Mouse (Mus musculus) thymus, postnatal 10 days (tissue): ENCODE measurements around the gene Phrf1.

Experiments used
- DNase-seq, 2 experiments: peaks; one replicate each; pipeline ENCODE4 v3.0.0; 2021; ENCODE audit warnings: low spot score in 2 of 2

Gene Phrf1

GRCm38 (mm10) chr7:141256159-141256558 is 27.6 kb downstream of the Phrf1 start:
- DNase-seq = no peak

GRCm38 (mm10) chr7:141261480-141261879 is 32.9 kb downstream of the Phrf1 start:
- no peak for DNase-seq

DNA sequence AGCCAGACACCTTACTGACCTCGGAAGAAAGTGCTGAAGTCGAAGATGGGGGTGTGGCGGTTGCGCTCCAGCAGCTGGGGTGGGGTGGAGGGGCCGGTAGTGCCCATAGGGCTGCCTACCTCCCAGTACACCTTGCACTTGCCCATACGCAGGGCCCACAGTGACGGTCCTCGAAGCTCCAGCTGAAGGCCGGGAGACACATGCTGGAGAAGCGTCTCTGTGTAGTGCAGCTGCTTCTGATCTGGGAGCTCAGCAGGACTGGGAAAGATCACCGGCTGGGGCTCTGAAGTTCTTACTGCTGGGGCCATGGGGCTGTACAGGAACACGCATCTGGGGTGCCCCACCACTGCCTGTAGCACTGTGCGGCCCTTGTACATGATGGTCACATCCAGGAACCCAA is 35.1 kb downstream of the Phrf1 start:
- no peak for DNase-seq

- DNase-seq = no peak
Observed at GRCm38 (mm10) chr7:141264041-141264700, 35.6 kb downstream of the Phrf1 start.

DNA sequence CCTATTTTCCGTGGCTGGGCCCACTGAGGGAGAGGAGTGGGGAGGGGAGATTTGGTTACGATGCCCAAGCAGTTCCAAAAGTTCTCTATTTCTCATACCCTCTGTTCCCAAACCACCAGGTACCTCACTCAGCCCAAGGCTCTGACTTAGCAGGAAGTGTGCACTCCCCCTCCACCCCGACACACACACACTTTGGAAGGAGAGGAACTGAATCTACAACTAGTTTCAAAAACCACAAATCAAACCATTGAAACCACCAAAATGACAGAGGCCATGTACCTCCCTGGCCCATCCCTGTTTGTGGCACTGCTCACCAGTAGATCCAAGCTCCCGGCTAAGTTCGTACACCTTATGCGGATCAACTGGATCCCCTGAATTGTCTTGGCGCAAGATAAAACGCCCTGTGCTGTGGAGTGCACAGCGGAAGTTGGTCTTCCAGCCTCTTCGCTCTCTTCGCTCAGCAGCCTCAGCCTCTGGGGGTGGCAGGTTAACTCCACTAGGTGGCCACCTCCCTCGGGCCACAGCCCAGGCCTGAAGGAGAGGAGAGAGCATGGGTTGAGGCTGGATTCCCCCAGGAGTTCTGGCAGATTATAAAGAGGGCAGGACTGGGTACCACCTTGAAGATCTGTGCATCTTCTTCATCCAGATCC is 36.3 kb downstream of the Phrf1 start:
- DNase-seq = peak; percentile 55 to 70

- DNase-seq = no peak
Observed at GRCm38 (mm10) chr7:141265411-141265738, 36.8 kb downstream of the Phrf1 start.

GRCm38 (mm10) chr7:141265739-141266561 is 37.4 kb downstream of the Phrf1 start, which contains the start of gene Irf7:
TSS of gene Irf7 (minus strand) at chr7:141266481.
- DNase-seq = peak; percentile 29 to 60

DNA sequence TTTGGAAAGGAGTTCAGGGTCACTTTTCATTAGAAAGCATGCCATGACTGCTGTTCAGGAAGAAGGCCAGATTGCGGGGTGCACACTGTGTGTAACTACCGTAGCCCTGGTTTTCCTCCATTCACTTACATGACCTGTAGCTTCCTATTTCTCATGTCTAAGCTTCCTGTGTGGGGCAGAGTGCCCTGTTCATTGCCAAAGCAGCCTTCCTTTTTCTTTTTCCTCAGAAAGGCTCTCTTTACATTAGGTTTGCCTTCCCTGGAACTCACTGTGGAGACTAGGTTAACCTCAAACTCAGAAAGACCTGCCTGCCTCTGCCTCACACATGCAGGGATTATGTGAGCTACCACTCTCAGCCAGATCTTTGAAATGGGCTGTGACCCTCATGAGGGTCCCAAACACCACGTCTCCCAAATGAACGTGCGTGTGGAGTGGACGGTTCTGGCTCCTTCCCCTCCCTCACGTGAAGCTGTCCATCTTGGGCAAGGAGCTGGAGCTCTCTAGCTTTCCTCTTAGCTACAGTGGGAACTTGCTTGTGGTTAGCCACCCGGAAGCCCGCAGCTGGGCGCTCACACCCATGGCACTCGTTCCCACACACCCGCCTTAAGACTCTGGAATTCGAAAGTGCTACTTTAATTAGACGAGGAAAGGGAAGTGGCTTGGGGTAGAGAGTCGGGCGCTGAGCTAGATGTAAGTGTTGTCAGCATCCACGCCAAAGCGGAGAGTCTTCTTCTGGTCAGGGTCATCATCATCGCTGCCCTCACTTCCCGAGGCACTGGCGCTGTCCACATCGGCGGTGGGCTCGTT is 40.1 kb downstream of the Phrf1 start:
- no peak for DNase-seq

DNA sequence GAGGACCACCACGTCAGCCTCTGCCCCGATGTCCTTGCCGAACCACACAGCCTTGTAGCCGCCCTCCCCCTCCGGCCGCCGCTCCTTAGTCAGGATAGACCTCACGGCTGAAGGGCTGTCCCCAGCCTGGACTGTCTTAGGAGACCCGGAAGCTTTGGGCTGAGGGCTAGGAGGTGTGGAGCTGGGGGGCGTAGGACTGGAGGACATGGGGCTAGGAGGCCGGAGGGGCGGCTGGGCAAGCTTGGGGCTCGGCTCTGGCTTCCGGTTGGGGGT is 40.6 kb downstream of the Phrf1 start:
- no peak for DNase-seq

DNA sequence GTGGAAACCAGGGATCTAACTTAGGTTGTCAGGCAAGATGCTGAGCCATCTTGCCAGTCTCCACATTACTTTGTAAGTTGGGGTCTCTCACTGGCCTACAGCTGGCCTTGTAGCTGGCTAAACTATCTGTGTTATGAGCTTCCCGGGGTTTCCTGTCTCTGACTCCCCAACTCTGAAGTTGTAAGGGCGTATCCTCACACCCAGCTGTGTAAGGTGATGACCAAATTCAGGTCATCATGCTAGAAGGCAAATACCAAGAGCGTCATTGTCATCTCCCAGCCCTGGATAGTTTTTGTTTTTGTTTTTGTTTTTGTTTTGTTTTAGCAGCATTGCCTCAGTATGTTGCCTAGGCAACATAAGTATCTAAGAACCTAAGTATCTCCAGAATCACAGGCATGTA is 42.0 kb downstream of the Phrf1 start:
- no peak for DNase-seq

- no peak for DNase-seq
Observed at GRCm38 (mm10) chr7:141275356-141275755, 46.8 kb downstream of the Phrf1 start.

GRCm38 (mm10) chr7:141276546-141276945 is 48.0 kb downstream of the Phrf1 start, which contains the start of gene Cdhr5:
TSS of gene Cdhr5 (minus strand) at chr7:141276786.
- no peak for DNase-seq

- no peak for DNase-seq
Observed at GRCm38 (mm10) chr7:141277701-141278678, 49.4 kb downstream of the Phrf1 start.

GRCm38 (mm10) chr7:141278766-141279590 is 50.4 kb downstream of the Phrf1 start, which contains the start of gene Sct:
TSS of gene Sct (minus strand) at chr7:141279133.
- no peak for DNase-seq

DNA sequence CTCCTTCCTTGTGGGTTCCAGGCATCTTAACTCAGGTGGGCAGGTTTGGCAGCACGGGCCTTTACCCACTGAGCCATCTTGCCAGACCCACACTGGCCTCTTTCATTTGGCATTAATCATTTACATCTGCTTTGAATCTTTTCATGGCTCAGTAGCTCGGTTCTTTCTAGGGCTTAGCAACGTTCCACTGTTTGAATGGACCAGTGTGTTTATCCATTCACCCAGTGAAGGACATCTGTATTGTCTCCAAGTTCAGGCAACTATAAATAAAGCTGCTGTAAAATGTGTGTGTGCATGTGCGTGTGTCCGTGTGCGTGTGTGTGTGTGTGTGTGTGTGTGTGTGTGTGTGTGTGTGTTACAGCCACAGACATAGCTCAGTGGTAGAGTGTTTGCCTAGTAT is 52.9 kb downstream of the Phrf1 start:
- DNase-seq = no peak

- no peak for DNase-seq
Observed at GRCm38 (mm10) chr7:141282756-141283155, 54.2 kb downstream of the Phrf1 start.

DNA sequence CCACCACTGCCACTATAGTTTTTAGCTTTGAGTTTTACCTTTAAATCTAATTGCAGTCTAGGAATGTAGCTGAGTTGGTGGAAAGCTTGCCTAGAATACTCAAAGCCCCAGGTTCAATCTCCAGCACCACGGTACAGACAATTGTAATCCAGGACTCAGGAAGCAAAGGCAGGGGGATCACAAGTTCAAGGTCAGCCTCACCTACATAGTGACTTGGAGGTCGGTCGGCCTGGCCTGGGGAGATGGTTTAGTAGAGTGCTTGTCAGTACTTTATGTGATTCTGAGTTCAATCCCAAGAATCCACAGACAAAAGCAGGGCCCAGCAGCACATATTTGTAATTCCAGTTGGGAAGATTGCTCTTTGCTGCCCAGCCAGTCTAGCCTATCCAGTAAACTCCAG is 59.5 kb downstream of the Phrf1 start:
- DNase-seq = no peak

- no peak for DNase-seq
Observed at GRCm38 (mm10) chr7:141291921-141292582, 63.5 kb downstream of the Phrf1 start, which contains the start of gene Drd4. TSS of gene Drd4 (plus strand) at chr7:141292006.
